Mouse (Mus musculus) embryo, embryonic 10.5 days (tissue): ENCODE measurements at regions not wholly inside any gene's neighbourhood (a gene's known extent, or its start where the extent isn't known, plus 50 kb on each side); places are given as distances from the start of the nearest gene placed in this dataset.

ENCODE experiments used
- DNase-seq: peaks from one replicate; pipeline ENCODE4 v3.0.0-alpha.2; 2015; ENCODE audit warnings: low spot score

DNA sequence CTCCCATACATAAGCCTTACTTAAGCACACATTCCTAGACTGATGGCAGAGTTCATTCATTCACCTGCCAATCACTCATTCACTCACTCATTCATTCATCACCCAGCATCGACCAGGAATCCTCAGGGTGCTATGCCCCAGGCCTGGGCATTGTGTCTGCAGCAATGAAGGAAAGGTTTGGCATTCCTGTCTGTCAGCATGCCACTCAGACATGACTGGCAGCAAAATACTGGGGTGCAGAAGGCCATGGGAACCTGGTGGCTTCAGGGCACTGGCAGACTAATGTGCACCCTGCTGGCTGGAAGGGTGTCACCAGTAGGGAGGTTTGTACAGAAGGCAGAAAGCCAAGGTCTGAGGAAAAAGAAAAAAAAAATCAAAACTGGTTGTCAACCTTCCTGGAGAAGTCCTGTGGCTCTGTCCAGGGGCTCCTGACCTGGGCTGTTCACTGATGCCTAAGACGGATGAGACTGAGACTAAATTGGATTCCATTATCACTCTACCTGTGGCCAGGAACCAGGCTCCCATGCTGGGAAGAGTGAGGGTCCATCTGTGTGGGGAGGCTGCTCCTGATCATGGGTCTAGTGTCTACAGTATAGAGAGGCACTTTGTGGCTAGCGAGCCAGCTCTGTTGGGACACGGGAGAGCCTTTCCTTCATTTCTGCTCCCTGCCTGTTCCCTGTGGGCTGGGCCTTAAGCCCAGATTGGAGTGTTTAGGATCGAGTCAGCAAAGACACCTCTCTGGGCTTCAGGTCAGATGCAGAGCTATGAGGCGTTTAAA lies 104.1 kb downstream of the Cstad start:
- no peak for DNase-seq

DNA sequence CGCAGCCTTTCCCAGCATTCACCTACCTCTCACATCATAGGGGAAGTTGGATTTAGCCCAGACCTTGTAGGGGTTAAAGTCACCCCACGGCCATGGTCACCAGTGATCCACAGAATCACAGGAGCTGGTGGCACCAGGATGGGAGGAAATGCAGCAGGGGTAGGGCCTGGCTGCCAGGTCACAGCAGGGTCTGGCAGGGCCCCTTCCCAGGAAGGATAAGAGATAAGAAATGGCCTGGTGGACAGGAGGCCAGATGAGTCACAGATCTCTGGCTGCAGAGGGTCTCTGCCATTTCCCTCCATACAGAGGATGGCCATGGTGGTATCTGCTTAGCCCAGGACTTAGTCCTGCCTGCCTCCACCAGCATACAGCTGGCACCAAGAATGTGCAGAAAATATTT lies 103.0 kb downstream of the Cstad start:
- no peak for DNase-seq

DNA sequence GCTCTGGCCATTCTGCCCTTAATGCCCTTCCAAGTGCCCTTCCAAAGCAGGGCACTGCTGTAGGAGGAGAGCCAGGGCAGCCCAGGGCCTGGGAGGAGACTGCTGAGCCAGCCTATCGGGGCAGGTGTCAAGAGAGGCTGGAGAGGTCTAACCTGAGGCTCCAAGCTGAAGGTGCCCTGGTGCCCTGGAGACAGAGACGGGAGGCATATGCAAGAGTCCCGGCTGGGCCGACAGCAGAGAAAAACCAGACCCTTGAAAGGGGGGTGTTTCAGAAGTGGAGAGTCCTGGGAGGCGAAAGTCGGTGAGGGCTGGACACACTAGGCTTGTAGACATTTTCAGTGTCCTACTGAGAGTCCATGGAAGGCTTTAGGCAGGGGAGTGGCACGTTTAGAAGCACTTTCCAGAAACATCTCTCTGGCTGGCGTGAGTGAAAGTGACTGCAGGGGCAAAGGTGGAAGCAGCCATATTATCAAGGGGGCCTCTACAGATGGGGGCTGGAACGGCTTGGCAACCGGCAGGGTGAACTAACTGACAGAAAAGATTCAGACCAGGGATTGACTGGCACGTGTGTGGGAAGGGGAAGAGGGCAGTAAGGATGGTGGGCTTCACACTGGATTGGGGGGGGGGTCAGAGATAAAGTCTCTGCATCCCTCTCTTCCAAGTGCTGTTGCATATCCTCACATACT lies 101.1 kb downstream of the Cstad start:
- DNase-seq: no peak

DNA sequence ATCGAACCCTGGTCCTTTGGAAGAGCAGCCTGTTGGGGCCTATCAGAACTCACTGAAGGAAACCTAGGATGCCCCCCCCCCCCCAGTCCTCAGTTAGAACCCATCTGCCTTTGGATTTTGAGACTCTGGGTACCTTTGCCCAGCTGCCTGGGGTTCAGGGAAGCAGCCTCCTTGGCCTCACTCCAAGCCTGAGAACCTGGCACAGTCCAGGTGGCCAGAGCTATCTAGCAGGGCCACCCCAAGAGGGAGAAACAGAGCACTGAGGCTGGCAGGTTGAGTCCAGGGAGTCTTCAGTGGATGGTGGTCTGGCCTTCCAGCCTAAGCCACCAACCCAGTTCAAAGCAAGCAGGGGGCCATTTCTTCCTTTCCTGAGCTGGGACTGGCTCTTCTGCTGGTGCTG lies 100.2 kb downstream of the Cstad start:
- no peak for DNase-seq

DNA sequence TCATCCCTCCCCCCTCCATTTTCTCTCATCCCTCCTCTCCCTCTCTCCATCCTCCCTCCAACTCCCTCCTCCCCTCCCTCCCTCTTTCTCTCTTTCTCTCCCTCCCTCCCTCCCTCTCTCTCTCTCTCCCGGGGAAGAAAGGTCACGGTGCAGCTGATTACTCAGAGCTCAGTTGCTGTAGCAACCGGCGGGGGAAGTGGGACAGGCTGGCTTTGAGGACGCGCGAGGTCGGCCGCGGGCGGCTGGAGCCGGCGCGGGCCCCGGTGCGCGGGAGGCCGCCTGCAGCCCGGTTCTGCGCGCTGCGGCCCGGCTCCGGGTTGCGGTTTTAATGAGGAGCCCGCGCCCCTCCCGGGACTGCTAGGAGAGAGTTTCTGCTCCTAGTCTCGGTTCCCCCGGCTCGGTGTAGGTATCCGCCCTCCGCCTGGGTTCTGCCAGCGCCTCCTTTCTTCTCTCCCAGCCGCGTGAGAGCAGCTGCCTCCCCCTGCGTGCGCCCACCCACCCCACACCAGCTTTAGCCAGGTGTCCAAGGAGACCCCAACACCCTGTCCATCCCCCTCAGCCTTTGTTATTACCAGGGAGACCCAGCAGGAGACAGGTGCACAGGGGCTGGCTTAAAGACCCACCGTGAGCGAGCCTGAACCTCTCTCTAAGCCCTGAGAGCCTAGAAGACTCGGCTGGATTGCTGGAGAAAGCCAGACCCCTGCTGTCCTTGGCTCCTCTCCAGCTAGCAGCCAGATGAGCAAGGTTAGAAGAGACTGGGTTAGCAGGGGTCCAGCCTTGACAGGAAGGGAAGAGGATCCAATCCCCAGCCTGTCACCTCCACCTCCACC lies 98.6 kb downstream of the Cstad start:
- DNase-seq: peak; percentile 96

DNA sequence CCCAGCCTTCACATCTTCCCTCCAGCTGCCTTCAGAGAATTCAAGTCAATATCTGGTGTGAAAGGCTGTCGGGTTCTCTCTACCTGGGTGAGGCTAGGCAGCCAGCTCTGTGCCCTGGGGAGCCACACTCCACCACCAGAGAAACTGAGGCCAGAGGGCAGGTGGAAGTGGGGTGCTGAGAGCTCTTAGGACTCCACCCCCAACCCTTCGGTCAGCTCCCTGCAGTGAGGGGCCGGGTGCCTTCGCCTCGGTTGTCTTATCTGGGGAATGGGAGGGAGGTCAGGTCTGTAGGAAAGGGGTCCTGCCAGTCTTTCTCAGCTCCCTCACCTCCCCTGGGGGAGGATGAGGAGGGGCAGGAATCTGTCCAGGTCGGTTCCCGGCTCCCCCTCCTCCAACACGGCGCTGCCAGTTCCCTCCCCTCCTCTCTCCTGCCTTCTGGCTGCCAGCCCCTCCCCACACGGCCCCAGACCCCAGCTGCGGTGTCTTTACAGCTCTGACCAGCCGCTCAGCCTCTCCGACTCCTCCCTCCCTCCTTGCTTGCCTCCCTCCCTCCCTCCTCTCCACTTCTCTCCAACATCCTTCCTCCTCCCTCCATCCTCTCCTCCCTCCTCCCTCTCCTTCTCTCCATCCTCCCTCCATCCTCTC lies 97.8 kb downstream of the Cstad start:
- peak; percentile 92 for DNase-seq

DNA sequence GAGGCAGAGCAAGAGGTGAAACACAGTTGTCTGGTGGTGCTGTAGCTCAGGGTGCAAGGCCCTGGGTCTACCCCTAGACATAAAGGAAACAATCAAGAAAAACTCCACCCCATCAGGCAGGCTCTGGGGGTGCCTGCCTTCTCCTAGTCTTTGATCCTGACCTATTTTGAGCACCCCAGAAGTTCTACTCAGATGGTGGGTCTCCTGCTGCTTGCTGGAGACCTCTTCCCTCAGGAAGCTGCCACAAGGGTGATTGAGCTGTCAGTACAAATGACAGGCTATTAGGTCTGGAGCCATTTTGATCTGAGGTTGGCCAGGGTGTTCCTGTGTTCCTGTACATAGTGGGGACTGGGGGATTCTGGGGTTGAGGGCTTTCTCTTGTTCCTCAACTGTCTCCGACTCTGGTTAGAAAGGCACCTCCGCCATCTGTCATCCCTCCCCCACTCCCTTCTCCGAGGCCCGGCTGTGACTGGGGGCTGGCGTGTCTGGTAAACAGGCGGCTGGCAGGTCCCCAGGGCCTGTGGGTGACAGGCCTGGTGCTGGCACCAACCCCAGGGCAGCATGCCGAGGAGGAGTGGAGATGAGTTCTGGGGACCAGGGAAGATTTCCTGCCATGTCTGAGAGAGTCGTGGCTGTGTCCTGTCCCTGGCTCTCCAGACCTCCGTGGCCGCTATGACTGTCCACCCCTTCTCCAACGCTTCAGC lies 97.2 kb downstream of the Cstad start:
- DNase-seq: no peak

DNA sequence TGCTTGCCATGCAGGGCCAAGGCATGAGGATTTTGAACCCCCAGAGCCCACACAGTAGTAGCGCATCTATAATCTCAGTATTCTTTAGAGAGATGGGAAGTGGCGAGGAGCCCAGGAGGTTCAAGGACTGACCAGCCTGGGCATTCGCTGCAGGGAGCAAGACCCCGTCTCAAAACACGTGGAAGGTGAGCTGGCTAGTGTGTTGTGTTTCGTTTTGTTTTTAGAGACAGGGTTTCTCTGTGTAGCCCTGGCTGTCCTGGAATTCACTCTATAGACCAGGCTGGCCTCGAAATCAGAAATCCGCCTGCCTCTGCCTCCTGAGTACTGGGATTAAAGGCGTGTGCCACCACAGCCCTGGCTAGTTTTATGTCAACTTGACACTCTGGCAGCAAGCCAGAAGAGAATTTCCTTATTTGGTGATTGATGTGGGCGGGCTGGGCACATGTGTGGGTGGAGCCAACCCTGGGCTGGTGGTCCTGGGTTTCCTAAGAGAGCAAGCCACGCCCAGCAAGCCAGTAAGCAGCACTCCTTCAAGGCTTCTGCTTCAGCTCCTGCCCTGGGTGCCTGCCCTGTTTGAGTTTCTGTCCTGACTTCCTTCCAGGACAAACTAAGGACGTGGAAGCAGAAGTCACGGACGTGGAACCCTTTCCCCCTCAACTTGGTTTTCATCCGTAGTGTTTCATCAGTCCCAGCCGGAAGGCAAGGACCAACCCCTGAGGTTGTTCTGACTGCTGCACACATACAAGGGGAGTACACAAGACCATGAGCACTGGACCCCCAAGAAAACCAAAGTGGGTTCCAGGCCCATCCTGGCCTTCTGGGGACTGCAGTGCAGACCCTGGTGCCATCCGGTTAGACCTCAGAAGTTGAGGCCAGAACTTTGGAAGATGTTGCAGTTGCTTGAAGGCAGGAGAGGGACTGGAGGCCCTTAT lies 96.4 kb downstream of the Cstad start:
- DNase-seq: peak; percentile 55

DNA sequence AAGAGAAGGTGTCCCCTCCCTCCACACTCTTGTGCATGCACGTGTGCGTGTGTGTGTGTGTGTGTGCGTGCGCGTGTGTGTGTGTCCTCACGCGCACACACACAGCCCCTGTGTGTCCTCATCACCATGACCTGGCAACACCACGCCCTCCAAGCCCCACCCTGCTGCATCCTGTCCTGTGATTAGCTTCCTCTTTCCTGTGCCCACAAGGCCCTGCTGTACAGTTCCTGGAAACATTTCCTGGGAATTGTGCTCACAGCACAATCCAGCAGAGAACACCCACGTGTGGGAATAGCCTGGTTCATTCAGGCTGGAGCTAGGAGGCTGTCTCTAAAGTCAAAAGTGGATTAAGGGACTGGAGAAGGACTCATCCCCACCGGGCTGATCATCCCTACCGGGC lies 95.5 kb downstream of the Cstad start:
- DNase-seq: no peak

DNA sequence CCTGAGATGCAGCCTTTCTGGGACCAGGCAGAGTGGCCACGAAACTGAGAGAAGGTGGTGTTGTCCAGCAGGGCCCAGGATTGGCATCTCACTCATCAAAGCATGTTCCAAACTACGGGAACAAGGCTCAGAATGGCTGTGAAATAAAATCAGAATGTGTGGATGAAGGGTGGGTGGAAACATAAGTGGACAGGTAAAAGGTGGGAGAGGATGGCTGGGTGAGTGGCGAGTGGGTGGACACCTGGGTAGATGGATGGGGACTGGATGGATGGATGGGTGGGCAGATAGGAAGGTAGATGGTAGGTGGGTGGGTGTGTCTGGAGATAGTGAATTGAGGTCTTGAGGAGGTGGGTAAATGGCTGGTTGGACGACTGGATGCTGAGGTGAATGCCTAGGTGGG lies 93.6 kb downstream of the Cstad start:
- DNase-seq: no peak

DNA sequence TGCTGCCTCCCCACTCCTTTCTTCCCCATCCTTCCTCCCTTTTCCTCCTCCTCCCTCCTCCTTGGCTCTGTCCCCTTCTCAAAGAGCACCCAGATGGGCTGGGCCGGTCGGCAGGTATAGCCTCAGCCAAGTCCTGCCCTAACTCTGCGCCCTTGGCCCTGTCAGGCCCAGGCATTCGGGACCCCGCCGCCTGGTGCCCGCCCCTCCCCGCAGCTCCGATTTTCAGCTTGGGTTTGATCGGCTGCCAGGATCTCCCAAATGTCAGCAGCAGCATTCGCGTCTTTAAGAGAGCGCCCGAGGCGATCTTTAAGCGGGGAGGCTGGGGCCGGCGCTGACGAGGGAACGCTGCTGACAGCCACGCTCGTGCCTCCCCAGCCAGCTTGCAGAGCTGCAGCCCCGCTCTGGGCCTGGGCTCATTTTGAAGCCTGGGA lies 92.3 kb downstream of the Cstad start:
- peak; percentile 76 for DNase-seq

DNA sequence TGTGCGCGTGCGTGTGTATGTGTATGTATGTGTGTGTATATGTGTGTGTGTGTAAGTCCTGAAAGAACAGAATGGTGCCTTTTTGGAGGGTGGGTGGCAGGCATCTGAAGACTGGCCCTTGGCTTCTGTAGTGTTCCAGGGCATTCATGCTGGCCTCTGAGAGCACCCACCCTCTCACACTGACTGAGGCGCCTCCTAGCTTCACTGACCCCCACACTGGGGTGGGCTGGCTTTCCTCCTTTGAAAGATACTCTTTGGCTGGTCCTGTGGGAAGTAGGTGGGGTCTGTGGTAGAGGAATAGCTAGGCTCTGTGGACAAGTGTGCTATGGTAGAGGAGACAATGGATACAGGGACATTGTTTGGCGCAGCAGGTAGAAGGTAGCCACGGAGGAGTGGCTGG lies 91.5 kb downstream of the Cstad start:
- DNase-seq: no peak

DNA sequence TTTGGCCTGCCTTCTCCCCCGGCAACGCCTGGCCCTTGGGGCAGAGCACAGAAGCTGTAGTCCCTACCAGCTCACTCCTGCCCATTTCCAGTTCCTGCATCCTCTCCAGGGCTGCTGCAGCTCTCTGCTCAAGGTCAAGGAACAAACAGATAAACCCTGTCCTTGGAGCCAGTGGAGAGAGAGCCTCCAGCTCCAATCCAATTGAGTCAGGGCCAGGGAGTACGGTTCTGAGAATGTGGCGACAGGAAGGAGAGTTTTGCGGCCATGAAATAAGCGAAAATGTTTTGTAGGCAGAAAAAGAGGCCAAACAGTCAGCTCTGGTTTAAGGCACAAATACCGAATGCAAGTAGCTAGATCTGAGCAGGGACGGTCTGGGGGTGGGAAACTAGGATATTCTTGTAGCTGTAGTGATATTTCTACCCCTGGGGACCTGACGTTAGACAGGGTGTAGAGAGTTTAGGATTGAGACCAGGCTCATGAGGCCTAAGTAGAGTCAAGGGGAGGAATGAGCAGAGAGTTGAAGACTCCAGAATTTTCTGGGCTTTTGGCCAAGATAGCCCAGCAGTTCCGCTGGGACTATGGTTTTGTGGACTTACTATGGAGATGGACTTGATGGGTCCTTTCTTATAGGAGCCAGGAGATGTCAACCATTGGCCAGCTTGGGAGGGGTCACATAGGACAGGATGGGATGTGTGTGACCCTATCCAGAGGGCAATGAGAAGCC lies 90.5 kb downstream of the Cstad start:
- no peak for DNase-seq

DNA sequence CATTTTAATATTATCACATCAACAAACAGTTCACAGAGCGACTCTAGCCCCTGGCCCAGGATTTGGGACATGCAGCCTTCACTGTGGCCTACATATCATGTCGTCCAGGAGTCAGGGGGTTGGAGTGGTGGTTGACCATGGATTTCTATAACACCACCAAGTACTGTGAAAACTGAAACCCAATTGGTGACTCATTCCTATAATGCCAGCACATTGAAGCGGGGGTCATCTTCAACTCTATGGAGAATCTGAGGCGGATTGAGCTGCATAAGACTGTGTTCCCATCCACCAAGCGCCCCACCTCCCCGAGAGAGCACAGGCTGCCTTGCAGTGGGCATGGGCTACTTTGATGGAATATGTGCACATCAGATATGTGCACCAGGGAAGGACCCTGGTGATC lies 89.6 kb downstream of the Cstad start:
- DNase-seq: no peak

DNA sequence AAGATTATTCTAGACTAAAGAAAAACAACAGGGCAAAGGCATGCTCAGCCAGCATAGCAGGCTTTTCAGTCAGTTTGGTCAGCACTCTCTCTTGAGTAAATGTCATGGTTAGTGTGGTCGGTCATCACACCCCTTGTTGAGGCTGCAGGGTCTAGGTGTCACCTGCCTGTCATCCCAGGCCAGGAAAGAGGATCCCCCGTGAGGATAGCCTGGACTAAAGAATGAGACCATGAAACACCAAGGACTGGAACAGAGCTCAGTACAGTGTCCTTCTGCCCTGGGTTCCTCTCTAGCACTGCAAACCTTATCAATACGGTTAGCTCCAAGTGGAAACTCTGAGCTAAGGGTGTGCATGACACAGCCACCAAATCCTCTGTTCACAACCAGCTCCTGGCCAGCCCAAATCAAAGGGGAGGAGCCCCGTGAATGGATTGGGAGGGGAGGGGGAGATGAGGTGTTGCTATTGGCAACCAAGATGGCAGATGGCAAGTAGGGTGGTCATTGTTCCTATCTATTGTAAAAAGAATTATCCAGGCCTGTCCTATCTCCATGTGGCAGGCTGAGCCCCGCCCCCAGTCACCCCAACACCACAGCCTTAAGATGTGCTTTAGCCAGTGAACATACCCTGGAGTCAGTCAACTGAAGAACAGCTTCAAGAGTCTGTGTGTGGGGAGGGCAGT lies 87.4 kb downstream of the Cstad start:
- peak; percentile 76 for DNase-seq

DNA sequence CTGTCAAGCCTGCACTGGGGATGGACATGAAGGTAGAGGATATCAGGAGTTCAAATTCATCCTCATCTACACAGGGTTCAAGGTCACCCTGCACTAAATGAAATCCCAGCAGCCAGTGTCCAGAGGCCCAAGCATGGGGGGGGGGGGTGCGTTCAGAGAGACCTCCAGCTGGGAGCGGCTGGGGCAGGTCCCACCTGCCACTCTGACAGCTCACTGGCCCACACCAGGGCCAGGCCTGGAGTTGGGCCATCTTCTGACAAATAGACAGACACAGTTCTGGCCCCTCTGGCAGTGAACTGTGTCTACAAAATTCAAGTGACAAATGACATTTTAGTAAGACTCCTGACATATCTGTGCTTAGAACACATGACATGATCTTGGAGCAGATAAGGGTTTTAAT lies 86.8 kb downstream of the Cstad start:
- no peak for DNase-seq

DNA sequence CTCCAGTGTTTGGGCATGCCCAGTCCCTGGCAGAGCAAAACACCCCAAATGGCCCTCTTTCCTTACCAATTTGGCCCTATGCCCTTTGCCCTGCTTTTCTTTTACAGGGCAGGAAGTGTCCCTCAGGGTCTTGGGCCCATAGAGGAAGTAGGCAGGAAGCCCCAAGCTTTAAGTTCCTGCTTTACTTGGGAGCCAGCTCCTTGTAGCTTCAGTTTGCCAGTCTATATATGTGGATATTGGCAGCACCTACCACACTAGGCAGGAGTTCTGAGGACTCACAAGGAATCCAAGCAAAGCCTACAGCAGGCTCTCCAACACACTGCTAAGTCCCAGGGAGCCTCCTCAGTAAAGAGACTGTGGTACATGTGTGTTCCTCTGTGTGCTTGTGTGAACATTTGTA lies 84.2 kb downstream of the Cstad start:
- no peak for DNase-seq

DNA sequence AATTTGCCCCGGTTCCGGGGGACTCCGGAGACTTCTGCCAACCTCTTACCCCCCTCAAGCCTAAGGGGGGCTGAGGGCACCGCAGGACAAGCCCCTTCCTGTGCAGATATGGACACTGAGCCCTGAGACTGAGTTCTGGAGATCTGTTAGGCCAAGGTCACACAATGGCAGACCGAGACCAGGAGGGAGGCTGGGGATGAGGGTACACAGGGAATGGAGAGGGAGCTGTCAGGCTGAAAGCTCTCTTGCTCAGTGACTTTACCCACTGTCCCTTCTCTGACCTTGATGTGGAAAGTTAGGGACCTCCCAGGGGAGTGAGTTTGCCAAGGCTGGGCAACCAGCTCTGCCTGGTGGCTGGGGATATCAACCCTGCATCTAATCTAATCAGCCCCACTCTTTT lies 82.7 kb downstream of the Cstad start:
- DNase-seq: no peak

DNA sequence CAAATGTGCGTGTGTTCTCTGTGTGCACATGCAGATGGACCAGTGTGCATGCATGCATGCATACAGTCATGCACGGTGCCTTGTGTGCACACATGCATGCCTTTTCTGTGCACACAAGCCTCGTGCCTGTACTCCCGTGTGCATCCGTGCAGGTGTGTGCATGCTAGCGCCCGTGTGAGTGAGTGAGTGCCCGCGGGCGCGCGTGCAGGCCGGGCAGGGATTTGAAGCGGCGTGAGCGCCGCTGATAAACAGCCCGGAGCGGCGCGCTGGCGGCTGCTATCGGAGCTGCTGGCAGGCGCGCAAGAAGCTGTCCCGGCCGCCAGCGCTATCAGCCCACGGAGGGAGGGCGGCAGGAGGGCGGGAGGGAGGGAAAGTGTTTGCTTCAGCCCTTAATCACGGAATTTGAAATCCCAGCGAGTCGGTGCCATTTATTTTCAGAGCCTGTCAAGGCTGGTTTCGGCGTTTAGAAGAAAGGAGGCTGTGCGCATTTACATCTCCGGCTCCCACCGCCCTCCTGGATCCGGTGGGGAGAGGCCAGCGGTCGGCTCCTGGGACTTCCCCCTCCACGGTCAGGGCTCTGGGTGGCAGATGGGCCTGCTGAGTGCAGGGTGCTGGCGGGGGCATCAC lies 82.1 kb downstream of the Cstad start:
- DNase-seq: peak; percentile 72
